Mouse (Mus musculus) stomach, embryonic 16.5 days (tissue): Measurements from ENCODE around the gene Map3k20. TPM values are rescaled to one million over a fixed set of nuclear protein-coding genes. Genes with fewer than 3 reads are reported as not detected.

Experiments
- ATAC-seq: fragments of 200-750 bp; cut with Nextera tagmentation; 2 replicates; pipeline ENCODE4 v1.8.0; 2017; ENCODE audit warnings: moderate number of reproducible peaks, moderate TSS enrichment; ENCODE audit not compliant: insufficient read depth, low FRiP score
- H3K27ac ChIP-seq: fragments of 300-500 bp; sonication (generic); 2 replicates; pipeline ENCODE4 v1.5.1; 2014; ENCODE audit warnings: low read length
- H3K27me3 ChIP-seq: fragments of 300-500 bp; sonication (generic); 2 replicates; pipeline ENCODE4 v1.6.1; 2014; ENCODE audit warnings: low read length, control low read depth, mixed read lengths; ENCODE audit not compliant: control insufficient read depth, insufficient read depth
- H3K36me3 ChIP-seq: fragments of 300-500 bp; sonication (generic); 2 replicates; pipeline ENCODE4 v1.6.1; 2014; ENCODE audit warnings: low read length; ENCODE audit not compliant: control insufficient read depth, insufficient read depth
- H3K4me1 ChIP-seq: fragments of 300-500 bp; sonication (generic); 2 replicates; pipeline ENCODE4 v1.6.1; 2014; ENCODE audit warnings: low read length, control low read depth, mixed read lengths; ENCODE audit not compliant: control insufficient read depth, insufficient read depth
- H3K4me2 ChIP-seq: fragments of 300-500 bp; sonication (generic); 2 replicates; pipeline ENCODE4 v1.6.1; 2014; ENCODE audit warnings: low read depth, low read length, mixed read lengths
- H3K4me3 ChIP-seq: fragments of 300-500 bp; sonication (generic); replicated peaks from 2 replicates; pipeline ENCODE4 v1.5.1; 2014; ENCODE audit warnings: mild to moderate bottlenecking, low read length
- H3K9ac ChIP-seq: fragments of 300-500 bp; sonication (generic); 2 replicates; pipeline ENCODE4 v1.6.1; 2014; ENCODE audit warnings: low read length
- H3K9me3 ChIP-seq: fragments of 300-500 bp; sonication (generic); replicated peaks from 2 replicates; pipeline ENCODE4 v1.6.1; 2016; ENCODE audit warnings: low read length, control low read depth; ENCODE audit not compliant: control insufficient read depth
- WGBS: fragments of 180-500 bp; shearing (Covaris S2); extraction: QIAGEN DNeasy Blood & Tissue Kit; methylation state at CpG from one replicate; pipeline ENCODE4 v1.1.7; 2014; 5-methylcytosine and 5-hydroxymethylcytosine counted together
- polyA plus RNA-seq: library from polyadenylated mRNA; unstranded; fragments of >200 nt; fragmentation: Nextera tagmentation; extraction: Ambion mirVana; gene quantifications from 2 replicates; pipeline ENCODE4 v1.2.1, GENCODE M21; 2015

Map3k20 gene
- polyA plus RNA-seq, 1 experiment from 2014 or later = 24.6 TPM

DNA sequence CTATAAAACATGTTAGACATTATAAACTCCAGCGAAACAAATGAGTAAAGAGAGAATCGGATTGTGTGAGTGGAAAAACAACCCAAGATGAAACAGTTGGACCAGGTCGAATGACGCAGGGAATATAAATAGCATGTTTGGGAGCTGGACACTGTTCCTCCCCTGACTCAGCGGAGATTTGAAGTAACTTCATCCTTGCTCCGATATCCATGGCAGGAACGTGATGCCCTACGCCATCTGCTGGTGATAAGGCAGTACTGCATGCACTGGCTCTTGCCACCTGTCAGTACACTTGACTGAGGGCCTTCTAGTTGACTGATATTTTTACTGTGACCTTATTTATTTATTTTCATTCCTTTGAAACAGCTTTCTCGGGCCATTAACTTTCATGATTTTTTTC, 104.5 kb downstream of the Map3k20 start:
- Histone ChIP-seq H3K36me3 (peaks cover 6% of the 10 kb centered on the region; the same call in 1 of the 2 replicates), H3K4me3 (no peak overlapping the region), H3K4me2 (no peak overlapping the region), H3K27me3 (no peaks in the 10 kb centered on the region), H3K4me1 (peaks cover 13% of the 10 kb centered on the region; the same call in 1 of the 2 replicates), H3K27ac (no peak overlapping the region), H3K9me3 (no peaks in the 10 kb centered on the region), H3K9ac (no peak overlapping the region)
- ATAC-seq = no peak; the same call in 1 of the 2 replicates
- 19% methylated on average over 9 of the region's 9 CpGs for WGBS

DNA sequence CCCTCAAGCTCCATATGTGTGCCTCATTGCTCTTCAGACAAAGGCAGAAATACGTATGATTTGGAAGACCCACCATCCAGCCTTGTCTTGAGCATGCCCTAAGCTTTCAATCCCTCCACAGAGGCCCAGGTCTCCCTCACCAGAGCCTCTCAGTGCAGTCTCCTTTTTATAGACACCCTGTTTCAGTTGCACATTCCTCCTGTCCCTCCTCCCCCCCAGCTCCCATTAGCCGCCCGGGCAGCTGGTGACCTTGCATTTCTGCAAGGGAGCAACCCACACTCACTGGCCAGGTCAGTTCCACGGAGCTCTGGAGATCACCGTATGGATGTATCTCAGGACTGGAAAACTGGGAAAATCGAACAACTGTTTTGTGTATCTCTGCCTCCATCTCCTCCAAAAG, 105.0 kb downstream of the Map3k20 start:
- no peak for ATAC-seq
- peak overlapping the region; percentile 26; the same call in 1 of the 2 replicates for H3K27ac ChIP-seq
- whole genome bisulfite sequencing = 46% methylated on average over 6 of the region's 6 CpGs

GRCm38 (mm10) chr2:72391024-72391423, 105.6 kb downstream of the Map3k20 start:
- H3K4me1 ChIP-seq = peaks cover 13% of the 10 kb centered on the region; the same call in 1 of the 2 replicates
- no peak overlapping the region for H3K9ac ChIP-seq
- WGBS = 29% methylated on average over 4 of the region's 4 CpGs
- H3K27ac ChIP-seq = no peak overlapping the region
- H3K9me3 ChIP-seq = no peaks in the 10 kb centered on the region
- H3K27me3 ChIP-seq = no peaks in the 10 kb centered on the region
- H3K4me2 ChIP-seq = no peak overlapping the region
- no peak overlapping the region for H3K4me3 ChIP-seq
- ATAC-seq = peak; percentile 35; the same call in 1 of the 2 replicates
- peaks cover 10% of the 10 kb centered on the region; the same call in 1 of the 2 replicates for H3K36me3 ChIP-seq

More for the DNA sequence above, 105.0 kb downstream of the Map3k20 start:
- Histone ChIP-seq H3K4me2 (no peak overlapping the region), H3K27me3 (no peaks in the 10 kb centered on the region), H3K36me3 (peaks cover 6% of the 10 kb centered on the region; the same call in 1 of the 2 replicates), H3K9ac (no peak overlapping the region), H3K9me3 (no peaks in the 10 kb centered on the region), H3K4me3 (no peak overlapping the region), H3K4me1 (peaks cover 13% of the 10 kb centered on the region; the same call in 1 of the 2 replicates)

DNA sequence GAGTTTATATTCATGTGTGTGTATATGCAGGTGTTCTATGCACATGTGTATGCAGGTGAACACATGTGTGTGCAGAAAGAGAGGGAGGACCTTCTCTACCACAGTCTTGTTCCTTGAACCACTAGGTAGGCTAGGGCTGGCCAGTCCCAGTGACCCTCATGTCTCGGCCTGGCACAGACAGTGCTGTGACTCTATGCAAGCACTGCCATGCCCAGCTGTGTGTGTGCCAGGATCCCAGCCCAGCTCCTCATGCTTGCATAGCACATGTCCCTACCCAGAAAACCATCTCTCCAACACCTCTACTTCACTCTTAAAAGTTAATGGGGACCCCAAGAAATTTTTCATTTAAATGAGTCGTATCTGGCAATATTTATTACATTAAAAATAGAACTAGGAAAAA, 106.3 kb downstream of the Map3k20 start:
- Histone ChIP-seq H3K27me3 (no peaks in the 10 kb centered on the region), H3K9me3 (no peaks in the 10 kb centered on the region), H3K4me3 (no peak overlapping the region), H3K9ac (no peak overlapping the region), H3K27ac (no peak overlapping the region), H3K4me1 (peaks cover 13% of the 10 kb centered on the region; the same call in 1 of the 2 replicates), H3K4me2 (no peak overlapping the region), H3K36me3 (peaks cover 10% of the 10 kb centered on the region; the same call in 1 of the 2 replicates)
- no peak for ATAC-seq
- 86% methylated on average over 2 of the region's 2 CpGs for WGBS

DNA sequence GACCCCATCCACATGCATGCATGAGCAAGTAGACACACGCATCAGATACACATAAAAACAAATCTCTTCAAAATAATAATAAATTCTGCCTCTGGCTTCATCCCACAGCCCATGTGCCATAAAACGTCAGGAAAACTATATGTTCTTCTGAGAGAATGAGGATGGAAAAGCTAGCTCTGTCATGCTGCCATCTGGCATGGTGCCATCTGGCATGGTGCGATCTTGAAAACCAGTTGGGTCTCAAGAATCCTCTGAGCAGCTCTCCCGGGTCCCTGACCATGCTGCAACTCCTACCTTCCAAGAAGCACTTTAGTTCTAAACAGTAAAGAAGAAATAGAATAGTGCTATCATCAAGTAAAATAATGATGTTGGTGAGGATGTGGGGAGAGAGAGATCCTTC, 106.9 kb downstream of the Map3k20 start:
- peaks cover 10% of the 10 kb centered on the region; the same call in 1 of the 2 replicates for H3K36me3 ChIP-seq
- no peak overlapping the region for H3K27ac ChIP-seq
- no peak; the same call in 1 of the 2 replicates for ATAC-seq
- H3K4me2 ChIP-seq = no peak overlapping the region
- WGBS = 42% methylated on average over 4 of the region's 4 CpGs
- H3K9ac ChIP-seq = no peak overlapping the region
- H3K4me1 ChIP-seq = peaks cover 13% of the 10 kb centered on the region; the same call in 1 of the 2 replicates
- H3K4me3 ChIP-seq = no peak overlapping the region
- no peaks in the 10 kb centered on the region for H3K9me3 ChIP-seq
- no peaks in the 10 kb centered on the region for H3K27me3 ChIP-seq

DNA sequence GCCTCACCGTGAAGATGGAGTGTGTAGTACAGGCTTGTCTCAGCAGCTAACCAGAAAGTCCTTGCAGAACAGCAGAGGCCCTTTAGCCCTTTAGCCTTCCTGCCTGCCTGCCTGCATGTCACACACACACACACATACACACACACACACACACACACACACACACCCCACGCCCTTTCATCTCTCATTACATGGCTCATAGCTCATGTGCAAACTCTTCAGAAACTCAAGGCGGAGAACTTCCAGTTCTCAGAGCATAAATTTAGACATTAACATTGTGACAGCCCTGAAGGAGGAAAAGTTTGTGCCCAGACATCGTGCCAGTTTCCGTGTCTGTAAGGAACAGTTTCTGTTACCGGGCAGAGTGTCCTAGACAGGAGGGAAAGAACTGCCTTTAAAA, 111.5 kb downstream of the Map3k20 start:
- no peak overlapping the region for H3K4me3 ChIP-seq
- no peak for ATAC-seq
- H3K4me2 ChIP-seq = no peak overlapping the region
- no peak overlapping the region for H3K27ac ChIP-seq
- no peak overlapping the region for H3K9ac ChIP-seq
- H3K36me3 ChIP-seq = peaks cover 10% of the 10 kb centered on the region; the same call in 1 of the 2 replicates
- WGBS = 80% methylated on average over 6 of the region's 6 CpGs
- no peaks in the 10 kb centered on the region for H3K27me3 ChIP-seq
- no peaks in the 10 kb centered on the region for H3K4me1 ChIP-seq
- H3K9me3 ChIP-seq = no peaks in the 10 kb centered on the region

- H3K9ac ChIP-seq = no peak overlapping the region
- H3K4me2 ChIP-seq = no peak overlapping the region
- no peaks in the 10 kb centered on the region for H3K4me1 ChIP-seq
- H3K9me3 ChIP-seq = no peaks in the 10 kb centered on the region
- H3K36me3 ChIP-seq = peaks cover 10% of the 10 kb centered on the region; the same call in 1 of the 2 replicates
- 30% methylated on average over 13 of the region's 13 CpGs for WGBS
- no peak overlapping the region for H3K27ac ChIP-seq
- H3K27me3 ChIP-seq = no peaks in the 10 kb centered on the region
- no peak overlapping the region for H3K4me3 ChIP-seq
- peak; percentile 85; the same call in 1 of the 2 replicates for ATAC-seq
Measured at GRCm38 (mm10) chr2:72398227-72398626, 112.8 kb downstream of the Map3k20 start.

GRCm38 (mm10) chr2:72399469-72400195, 114.2 kb downstream of the Map3k20 start:
- Histone ChIP-seq H3K27ac (no peak overlapping the region), H3K27me3 (no peaks in the 10 kb centered on the region), H3K9ac (no peak overlapping the region), H3K36me3 (peaks cover 8% of the 10 kb centered on the region; the same call in 1 of the 2 replicates), H3K9me3 (no peaks in the 10 kb centered on the region), H3K4me3 (no peak overlapping the region), H3K4me1 (no peaks in the 10 kb centered on the region), H3K4me2 (no peak overlapping the region)
- no peak for ATAC-seq
- WGBS = 76% methylated on average over 12 of the region's 12 CpGs

- no peak for ATAC-seq
- H3K36me3 ChIP-seq = no peaks in the 10 kb centered on the region
- H3K9ac ChIP-seq = no peak overlapping the region
- H3K4me3 ChIP-seq = no peak overlapping the region
- no peaks in the 10 kb centered on the region for H3K4me1 ChIP-seq
- 87% methylated on average over 9 of the region's 9 CpGs for WGBS
- H3K27ac ChIP-seq = no peak overlapping the region
- no peak overlapping the region for H3K4me2 ChIP-seq
- H3K9me3 ChIP-seq = no peaks in the 10 kb centered on the region
- no peaks in the 10 kb centered on the region for H3K27me3 ChIP-seq
Measured at GRCm38 (mm10) chr2:72401290-72401689, 115.9 kb downstream of the Map3k20 start.
